Mouse (Mus musculus) T-helper 17 cell (primary cell): ENCODE results near the gene Mical2.

ENCODE experiments used
- in situ Hi-C, 2 experiments: fragments of 300-600 bp; cut with MboI, MseI; formaldehyde crosslinking; loops; 1 replicate in 1 of 2; 2 replicates in 1 of 2; pipeline ENCODE4 v1.15.1; 2025; ENCODE audit warnings: high pct_unique_total_duplicates in 2 of 2

The Mical2 gene

GRCm38 (mm10) chr7:112390252-112390936, 164.7 kb downstream of the Mical2 start:
- in situ Hi-C loops: no loop called here

- in situ Hi-C loops: no loop called here
These were observed 165.4 kb downstream of the Mical2 start for GRCm38 (mm10) chr7:112390937-112391605.

- in situ Hi-C loops: loop anchor here in 1 of 2 experiments (5.0 kb wide), 1 partner anchor 75 kb away; no protein-coding TSS in a partner anchor
These were observed 172.1 kb downstream of the Mical2 start for GRCm38 (mm10) chr7:112397786-112398185.

- in situ Hi-C loops: loop anchor here (5.0 to 10.0 kb wide), 3 partner anchors 73 to 715 kb away; no protein-coding TSS in a partner anchor
These were observed 173.9 kb downstream of the Mical2 start for GRCm38 (mm10) chr7:112399425-112400170.

- in situ Hi-C loops: loop anchor here in 1 of 2 experiments (5.0 to 10.0 kb wide), 2 partner anchors 467 to 715 kb away; no protein-coding TSS in a partner anchor
These were observed 174.5 kb downstream of the Mical2 start for GRCm38 (mm10) chr7:112400175-112400574.

GRCm38 (mm10) chr7:112405061-112405460, 179.4 kb downstream of the Mical2 start:
- in situ Hi-C loops: loop anchor here (5.0 to 10.0 kb wide), 2 partner anchors 477 to 710 kb away; no protein-coding TSS in a partner anchor

- in situ Hi-C loops: loop anchor here (5.0 to 10.0 kb wide), 2 partner anchors 477 to 709 kb away; no protein-coding TSS in a partner anchor
These were observed 179.9 kb downstream of the Mical2 start for GRCm38 (mm10) chr7:112405578-112405977.

GRCm38 (mm10) chr7:112407597-112407996, 181.9 kb downstream of the Mical2 start:
- in situ Hi-C loops: loop anchor here (5.0 to 10.0 kb wide), 2 partner anchors 475 to 707 kb away; no protein-coding TSS in a partner anchor

GRCm38 (mm10) chr7:112409991-112410390, 184.3 kb downstream of the Mical2 start:
- in situ Hi-C loops: loop anchor here (5.0 to 10.0 kb wide), 2 partner anchors 472 to 705 kb away; no protein-coding TSS in a partner anchor

GRCm38 (mm10) chr7:112413286-112413685, 187.6 kb downstream of the Mical2 start:
- in situ Hi-C loops: no loop called here

- in situ Hi-C loops: no loop called here
These were observed 190.4 kb downstream of the Mical2 start for GRCm38 (mm10) chr7:112416058-112416526.

- in situ Hi-C loops: no loop called here
These were observed 191.3 kb downstream of the Mical2 start for GRCm38 (mm10) chr7:112416730-112417513.

GRCm38 (mm10) chr7:112417598-112417997, 191.9 kb downstream of the Mical2 start:
- in situ Hi-C loops: no loop called here

GRCm38 (mm10) chr7:112423438-112423837, 197.8 kb downstream of the Mical2 start:
- in situ Hi-C loops: no loop called here

- in situ Hi-C loops: no loop called here
These were observed 201.2 kb downstream of the Mical2 start for GRCm38 (mm10) chr7:112426811-112427210.

GRCm38 (mm10) chr7:112427357-112428157, 201.9 kb downstream of the Mical2 start, which contains the start of gene Parva:
Gene Parva (plus strand): TSS chr7:112427505.
- in situ Hi-C loops: no loop called here

GRCm38 (mm10) chr7:112428158-112428535, 202.5 kb downstream of the Mical2 start:
- in situ Hi-C loops: no loop called here

GRCm38 (mm10) chr7:112439846-112440245, 214.2 kb downstream of the Mical2 start:
- in situ Hi-C loops: no loop called here

- in situ Hi-C loops: no loop called here
These were observed 218.7 kb downstream of the Mical2 start for GRCm38 (mm10) chr7:112444152-112444984.
